Mouse (Mus musculus) embryo, embryonic 10.5 days (tissue): ENCODE data around the gene Usp38.

ENCODE experiments used
- DNase-seq: peaks from one replicate; pipeline ENCODE4 v3.0.0-alpha.2; 2015; ENCODE audit warnings: low spot score

Gene Usp38

GRCm38 (mm10) chr8:80961937-80962591 lies 52.7 kb downstream of the Usp38 start:
- no peak for DNase-seq

DNA sequence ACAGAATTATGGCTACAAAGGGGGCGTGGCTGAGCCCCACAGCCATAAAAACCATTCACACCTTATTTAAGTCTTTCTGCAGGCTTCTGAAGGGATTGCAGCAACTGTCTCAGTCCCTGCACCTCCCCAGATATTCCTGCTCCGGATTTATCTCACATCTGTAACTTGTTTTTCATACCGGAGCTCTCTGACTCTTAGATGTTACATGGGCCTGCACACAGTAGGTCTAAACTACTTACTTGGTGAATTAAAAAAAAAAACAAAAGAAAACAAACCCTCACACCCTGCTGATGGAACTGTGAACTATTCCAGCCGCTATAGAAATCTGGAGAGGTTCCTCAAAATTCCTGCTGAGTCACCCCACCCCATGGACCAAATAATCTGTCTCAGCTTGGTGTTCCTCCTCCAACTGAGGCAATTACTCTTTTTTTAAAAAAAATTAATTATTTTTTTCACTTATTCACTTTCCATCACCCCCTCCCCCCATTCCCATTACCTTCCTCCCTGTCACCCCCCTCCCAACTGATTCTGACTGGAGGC lies 53.6 kb downstream of the Usp38 start:
- DNase-seq = no peak

GRCm38 (mm10) chr8:80959588-80960268 lies 55.0 kb downstream of the Usp38 start:
- no peak for DNase-seq

- DNase-seq = no peak
Observed at GRCm38 (mm10) chr8:80957776-80958175, 57.0 kb downstream of the Usp38 start.

GRCm38 (mm10) chr8:80952973-80953372 lies 61.8 kb downstream of the Usp38 start:
- no peak for DNase-seq

DNA sequence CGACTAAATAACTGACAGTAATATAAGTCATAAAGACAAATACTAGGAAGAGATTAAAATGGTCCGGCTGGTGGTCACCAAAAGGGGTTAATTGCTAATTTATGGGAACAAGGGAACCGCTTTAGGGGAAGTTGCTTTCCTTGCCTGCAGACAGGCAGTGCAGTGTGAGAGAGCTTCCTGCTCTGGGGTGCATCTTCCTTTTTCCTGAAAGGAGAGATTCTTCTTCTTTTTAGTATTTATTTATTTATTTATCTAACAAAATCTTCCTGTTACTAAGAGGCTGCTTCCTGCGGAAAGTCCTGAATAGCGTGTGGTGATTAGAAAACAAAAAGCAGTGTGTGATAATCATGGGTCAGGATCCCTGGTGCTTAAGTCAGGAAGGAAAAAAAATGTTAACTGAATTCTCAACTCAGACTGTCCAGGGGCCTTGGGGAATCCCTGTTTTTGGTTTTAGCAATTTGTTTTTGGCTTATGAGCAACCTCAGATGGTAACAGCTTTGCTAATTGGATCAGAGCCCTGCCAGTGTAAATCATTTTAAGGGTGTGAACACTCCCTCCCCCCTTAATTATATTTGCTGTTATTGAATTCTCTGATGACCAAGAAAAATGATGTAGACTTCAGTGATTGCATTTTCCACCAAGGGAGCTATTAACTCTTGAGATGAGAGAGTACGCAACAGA lies 62.4 kb downstream of the Usp38 start:
- peak; percentile 7 for DNase-seq

DNA sequence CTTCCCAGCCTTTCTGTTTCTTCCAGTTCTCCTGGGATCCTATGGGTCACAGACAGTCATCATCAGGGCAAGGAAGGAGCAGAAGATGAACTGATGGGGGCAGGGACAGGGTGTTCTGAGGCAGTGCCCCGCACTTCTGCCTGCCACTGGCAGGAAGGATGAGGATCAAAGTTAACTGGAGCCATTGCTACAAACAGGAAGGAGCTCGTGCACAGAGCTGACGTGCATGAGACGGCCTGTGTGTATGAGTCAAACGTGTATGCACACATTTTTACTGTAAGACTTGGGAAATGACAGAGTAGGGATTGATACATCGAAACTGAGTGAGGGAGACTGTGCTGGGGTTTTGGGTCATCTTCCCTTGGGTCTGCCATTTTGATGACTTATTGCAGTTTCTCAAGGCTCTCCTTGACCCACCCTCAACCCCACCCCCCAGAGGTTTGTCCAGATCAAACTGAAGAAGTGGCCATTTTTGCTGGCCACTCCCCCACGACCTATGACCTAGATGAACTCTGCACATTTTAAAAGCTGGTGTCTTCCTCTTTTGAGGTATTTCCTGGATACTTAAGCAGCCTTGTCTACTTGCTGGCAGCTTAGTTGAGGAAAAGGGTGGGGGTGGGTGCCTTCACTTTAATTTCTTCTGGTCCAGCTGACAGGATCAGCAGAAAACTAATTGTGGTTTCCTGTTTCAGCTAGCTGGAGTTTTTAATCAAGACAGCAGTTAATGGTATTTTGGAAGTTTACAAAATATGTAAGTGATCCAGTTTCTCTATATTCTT lies 66.1 kb downstream of the Usp38 start:
- DNase-seq = peak; percentile 19

DNA sequence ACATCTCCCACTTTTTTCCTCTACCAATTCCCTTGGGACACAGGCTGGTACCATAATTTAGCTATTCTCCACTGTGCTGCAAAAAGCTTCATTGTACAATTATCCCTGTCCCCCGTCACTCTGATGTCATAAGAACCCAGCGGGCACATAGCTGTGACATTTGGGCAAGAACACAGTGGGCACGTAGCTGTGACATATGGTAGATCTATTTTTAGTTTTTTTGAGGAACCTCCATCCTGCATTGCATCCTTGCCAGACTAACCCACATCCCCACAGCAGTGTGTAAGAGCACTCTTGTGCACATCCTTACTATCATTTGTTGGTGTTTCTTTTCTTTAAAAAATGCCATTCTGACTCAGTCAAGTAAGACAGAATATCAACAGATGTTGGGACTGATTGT lies 71.0 kb downstream of the Usp38 start:
- no peak for DNase-seq

DNA sequence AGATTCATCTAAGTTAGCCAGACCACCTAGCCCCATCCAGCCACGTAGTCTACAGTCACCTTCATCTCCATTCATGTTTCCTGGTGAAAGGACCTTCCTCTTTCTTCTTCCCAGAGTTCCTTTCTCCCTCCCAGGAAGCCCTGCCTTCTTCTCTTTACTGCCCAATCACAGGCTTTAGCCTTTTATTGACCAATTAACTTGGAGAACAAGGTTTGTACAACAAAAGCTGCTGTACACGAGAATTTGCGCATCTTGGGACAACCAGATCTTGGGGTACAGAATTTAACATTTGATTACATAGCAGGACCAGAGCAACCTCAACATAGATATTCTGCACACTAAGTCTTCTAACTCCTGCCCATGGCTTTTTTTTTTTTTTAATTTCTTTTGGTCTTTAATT lies 73.1 kb downstream of the Usp38 start:
- DNase-seq = no peak

GRCm38 (mm10) chr8:80937814-80938650 lies 76.7 kb downstream of the Usp38 start:
- DNase-seq = no peak
